Mouse (Mus musculus) thymus, postnatal 25 days (tissue): ENCODE data around the gene Col7a1.

ENCODE experiments used
- DNase-seq: peaks from one replicate; pipeline ENCODE4 v3.0.0; 2022

Gene Col7a1

GRCm38 (mm10) chr9:109022866-109023685 lies 69.7 kb downstream of the Col7a1 start:
- no peak for DNase-seq

DNA sequence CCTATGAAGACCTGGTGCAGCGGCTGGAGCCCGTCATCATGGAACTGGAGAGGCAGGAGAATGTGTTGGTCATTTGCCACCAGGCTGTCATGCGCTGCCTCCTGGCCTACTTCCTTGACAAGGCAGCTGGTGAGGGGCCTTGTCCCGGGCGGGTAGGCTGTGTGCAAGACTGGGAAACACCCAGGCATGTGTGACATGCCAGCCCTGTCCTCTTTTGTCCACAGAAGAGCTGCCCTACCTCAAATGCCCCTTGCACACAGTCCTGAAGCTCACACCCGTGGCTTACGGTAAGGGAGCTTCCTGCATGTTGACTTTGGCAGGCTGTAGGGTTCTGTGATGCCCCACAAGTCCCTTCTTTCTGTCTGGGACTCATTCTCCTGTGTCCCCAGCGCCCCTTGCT lies 74.1 kb downstream of the Col7a1 start:
- no peak for DNase-seq

GRCm38 (mm10) chr9:109028421-109028820 lies 75.0 kb downstream of the Col7a1 start:
- DNase-seq = no peak

GRCm38 (mm10) chr9:109028919-109029318 lies 75.5 kb downstream of the Col7a1 start:
- no peak for DNase-seq

DNA sequence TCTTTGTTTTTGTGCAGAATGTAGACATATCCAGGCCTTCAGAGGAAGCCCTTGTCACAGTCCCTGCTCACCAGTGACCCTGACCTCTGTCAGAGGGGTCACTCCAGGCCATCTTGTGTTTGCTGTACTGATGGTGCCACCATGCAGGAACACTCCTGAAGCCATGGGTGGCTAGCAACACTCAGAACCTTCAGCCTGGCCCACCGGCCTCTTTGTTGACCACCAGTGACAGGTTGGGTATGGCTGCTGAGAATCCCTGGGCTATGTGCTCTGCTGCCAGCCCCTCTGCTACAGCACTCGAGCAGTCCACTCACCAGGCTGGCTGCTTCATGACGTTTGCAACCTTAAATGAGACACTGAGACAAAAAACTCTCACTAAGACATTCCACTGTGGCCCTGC lies 76.9 kb downstream of the Col7a1 start:
- no peak for DNase-seq

GRCm38 (mm10) chr9:109031001-109031400 lies 77.6 kb downstream of the Col7a1 start:
- no peak for DNase-seq

GRCm38 (mm10) chr9:109031686-109032085 lies 78.3 kb downstream of the Col7a1 start:
- no peak for DNase-seq

GRCm38 (mm10) chr9:109032435-109032834 lies 79.0 kb downstream of the Col7a1 start:
- DNase-seq = no peak
